Mouse (Mus musculus): ENCODE measurements around the gene Exd1.

DNA sequence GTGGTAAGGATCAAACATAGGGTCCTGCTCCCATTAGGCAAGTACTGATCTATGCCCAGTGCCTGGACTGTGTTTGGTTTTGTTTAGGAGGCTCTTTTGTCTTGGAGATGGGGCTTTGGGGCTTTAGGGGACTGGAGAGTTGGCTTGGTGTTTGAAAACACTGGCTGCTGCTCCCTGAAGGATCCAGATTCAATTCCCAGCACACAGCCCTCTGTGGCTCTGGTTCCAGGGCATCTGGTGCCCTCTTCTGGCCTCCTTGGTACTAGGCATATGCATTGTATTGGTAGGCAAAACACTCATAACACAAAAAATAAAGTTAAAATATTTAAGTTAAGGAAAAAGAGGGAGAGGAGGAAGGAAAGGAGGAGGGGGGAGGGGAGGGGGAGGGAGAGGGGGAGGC lies 40.3 kb downstream of the Exd1 start:
- TF ChIP-seq POLR2A (IDR thresholded peaks at IDR 0.05; ENCODE audit: low read depth, low read length) (no peak), CTCF (IDR thresholded peaks at IDR 0.05; ENCODE audit: borderline replicate concordance, insufficient read depth, low read length) (no peak)
